Mouse (Mus musculus) WW6 (cell line): ENCODE data around the gene Ccdc110.

Experiments
- DNase-seq: peaks from one replicate; pipeline ENCODE4 v3.0.0-alpha.2; 2013; ENCODE audit warnings: low read depth, low spot score

The Ccdc110 gene

GRCm38 (mm10) chr8:45934582-45935014 lies at the start of gene Ccdc110:
Gene Ccdc110 (plus strand): TSS chr8:45934619.
- peak; percentile 53 for DNase-seq

- peak; percentile 45 for DNase-seq
Measured at GRCm38 (mm10) chr8:45885202-45885685, 49.2 kb upstream of the Ccdc110 start, which contains the start of gene Pdlim3. Gene Pdlim3 (plus strand): TSS chr8:45885461.

DNA sequence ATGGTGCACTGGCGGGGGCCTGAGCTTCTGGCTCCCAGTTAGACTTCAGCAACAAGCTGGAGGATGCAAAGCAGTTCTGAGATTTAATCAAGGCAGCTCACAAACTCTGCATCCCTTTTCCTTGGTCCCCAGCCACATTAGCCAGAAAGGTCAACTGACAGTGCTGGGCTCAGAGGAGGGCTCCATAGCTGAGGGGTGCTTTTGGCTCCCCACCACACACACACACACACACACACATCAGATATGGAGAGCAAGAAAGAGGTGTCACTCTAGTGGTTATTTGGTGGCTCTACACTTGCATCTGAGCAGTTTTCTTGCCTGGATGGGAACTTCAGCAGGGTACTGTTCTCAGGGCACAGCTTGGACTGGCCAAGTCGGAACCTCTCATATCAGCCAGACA lies 48.6 kb upstream of the Ccdc110 start:
- no peak for DNase-seq

DNA sequence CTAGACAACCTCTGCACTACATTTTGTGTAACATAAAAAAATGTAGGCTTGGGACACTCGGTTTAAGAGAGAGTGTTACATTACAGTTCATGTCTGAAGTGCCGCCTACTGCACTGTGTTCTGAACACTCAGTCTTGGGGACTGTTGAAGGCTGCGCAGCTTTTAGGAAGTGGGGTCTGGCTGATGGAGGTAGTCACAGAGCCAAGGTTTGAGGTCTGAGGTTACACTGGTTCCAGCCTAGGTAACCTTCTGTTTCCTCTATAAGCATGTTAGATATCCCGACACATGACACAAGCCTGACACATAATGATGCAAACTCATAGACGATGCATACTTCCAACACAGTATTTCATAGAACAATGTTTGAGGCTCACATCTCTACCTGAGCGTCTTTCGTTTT lies 44.7 kb upstream of the Ccdc110 start:
- no peak for DNase-seq

- no peak for DNase-seq
Measured at GRCm38 (mm10) chr8:45896590-45896989, 37.8 kb upstream of the Ccdc110 start.

DNA sequence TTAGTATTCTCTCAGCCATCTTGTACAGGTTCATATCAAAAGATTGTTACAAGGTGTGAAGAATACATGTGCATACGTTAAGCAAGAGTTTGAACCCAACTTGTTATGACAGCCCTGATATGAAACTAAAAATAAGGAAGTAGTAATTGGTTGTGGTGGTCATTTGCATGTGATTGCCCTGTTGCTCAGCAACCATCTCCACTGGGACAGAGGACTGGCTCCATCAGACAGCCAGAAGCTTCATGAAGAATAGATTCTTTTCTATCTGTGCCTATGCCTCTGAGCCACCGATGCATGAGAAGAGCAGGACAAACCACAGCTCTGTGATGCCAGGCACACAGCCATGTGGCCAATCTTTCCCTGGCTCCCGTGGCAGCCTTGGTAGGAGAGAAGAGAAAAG lies 34.6 kb upstream of the Ccdc110 start:
- no peak for DNase-seq

- DNase-seq, result no peak
Measured at GRCm38 (mm10) chr8:45901626-45902025, 32.8 kb upstream of the Ccdc110 start.

DNA sequence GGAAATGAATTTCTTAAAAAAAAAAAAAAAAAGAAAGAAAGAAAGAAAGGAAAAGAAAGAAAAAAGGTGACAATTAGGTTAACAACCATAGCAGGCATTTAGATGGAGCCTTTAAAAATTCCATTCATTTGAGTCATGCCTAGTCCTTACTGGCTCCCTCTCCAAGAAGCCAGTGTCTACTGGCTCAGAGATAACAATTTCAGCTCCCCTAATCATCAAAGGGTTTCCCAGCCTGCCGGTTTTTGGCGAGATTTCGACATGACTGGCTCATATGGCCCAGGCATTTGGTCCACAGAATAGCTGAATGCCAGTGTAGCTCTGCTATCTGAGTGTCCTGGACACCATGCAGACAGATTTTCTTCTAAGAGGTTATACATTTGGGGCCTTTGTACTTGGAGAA lies 30.8 kb upstream of the Ccdc110 start:
- DNase-seq, result no peak

GRCm38 (mm10) chr8:45905591-45906250 lies 28.7 kb upstream of the Ccdc110 start:
- no peak for DNase-seq

GRCm38 (mm10) chr8:45906251-45906619 lies 28.2 kb upstream of the Ccdc110 start:
- no peak for DNase-seq

GRCm38 (mm10) chr8:45913707-45914106 lies 20.7 kb upstream of the Ccdc110 start:
- DNase-seq, result no peak

DNA sequence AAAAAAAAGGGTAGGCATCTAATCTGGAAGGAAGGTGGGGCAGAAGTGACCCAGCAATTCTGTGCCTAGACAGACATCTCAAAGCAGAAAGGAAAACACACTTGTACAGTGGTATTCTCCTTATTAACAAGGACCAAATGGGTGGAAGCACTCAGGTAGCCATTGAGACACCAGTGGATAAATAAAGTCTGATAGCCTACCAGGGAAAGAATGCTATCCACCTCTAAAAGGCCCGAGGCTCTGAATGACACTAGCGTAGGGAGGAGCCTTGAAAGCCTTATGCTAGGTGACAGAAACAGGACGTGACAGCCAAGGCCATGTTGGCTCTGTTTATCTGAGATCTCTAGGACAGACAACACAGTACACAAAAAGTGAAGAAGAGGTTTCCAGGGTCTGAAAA lies 17.9 kb upstream of the Ccdc110 start:
- DNase-seq, result no peak

DNA sequence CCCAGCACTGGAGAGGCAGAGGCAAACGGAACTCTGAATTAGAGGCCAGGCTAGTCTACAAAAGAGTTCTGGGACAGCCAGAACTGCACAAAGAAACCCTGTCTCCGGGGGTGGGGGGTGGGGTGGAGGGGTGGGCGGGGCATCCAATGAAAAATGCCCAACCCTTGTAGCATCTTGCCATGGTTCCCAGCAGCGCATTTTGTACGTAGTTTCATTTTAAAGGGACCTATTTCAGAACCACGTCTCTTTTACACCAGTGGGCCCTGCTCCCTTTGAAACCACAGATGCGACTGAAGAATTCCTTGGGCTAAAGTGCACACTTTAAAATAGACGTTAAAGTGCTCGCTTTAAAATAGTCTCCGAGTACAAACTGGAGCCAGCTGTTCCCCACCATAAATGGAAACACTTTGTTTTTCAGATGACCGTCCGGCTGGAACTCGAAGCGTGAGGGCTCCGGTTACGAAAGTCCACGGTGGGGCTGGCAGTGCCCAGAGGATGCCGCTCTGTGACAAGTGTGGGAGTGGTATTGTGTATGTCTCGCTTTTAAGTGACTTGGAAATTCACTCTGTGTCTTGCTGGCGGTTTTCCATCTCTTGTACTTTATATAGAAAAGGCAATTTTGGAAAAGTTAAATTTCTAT lies 17.3 kb upstream of the Ccdc110 start:
- DNase-seq, result no peak

DNA sequence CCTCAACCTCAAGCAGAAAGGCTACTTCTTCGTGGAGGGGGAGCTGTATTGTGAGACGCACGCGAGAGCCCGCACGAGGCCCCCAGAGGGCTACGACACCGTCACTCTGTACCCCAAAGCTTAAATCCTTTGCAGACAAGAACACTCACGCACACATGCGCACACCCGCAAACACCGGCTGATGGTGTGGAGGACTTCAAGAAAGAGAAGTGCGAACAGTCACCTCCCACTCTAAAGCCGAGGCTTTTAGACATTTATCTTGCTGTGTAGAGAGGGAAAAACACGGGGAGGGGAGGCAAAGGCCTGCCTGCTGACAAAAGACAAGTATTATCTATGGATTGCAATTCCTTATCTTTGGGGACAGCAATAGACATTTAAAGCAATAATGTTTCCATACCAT lies 15.5 kb upstream of the Ccdc110 start:
- DNase-seq, result no peak

- no peak for DNase-seq
Measured at GRCm38 (mm10) chr8:45920392-45920791, 14.0 kb upstream of the Ccdc110 start.

GRCm38 (mm10) chr8:45922116-45922515 lies 12.3 kb upstream of the Ccdc110 start:
- no peak for DNase-seq

GRCm38 (mm10) chr8:45936986-45937385 lies 2.6 kb downstream of the Ccdc110 start:
- no peak for DNase-seq

GRCm38 (mm10) chr8:45946283-45946682 lies 11.9 kb downstream of the Ccdc110 start:
- DNase-seq, result no peak

DNA sequence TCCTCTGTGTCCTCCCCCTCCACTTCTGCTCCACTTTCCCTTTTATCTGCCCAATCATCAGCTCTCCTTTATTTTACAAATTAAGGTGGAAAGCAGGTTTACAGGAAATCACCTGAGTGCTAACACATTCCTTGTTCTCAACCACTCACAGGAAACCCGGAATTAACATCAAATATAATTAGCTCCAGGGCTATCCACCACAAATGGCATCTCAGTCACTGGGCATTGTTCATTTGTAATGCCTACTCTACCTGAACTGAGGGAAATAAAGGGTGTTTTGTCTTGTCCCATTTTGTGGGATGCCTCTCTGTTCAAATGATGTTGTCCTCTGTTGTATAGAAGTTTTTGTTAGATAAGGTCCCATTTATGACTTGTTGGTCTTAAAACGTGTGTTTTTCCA lies 16.2 kb downstream of the Ccdc110 start:
- DNase-seq, result peak; percentile 20

DNA sequence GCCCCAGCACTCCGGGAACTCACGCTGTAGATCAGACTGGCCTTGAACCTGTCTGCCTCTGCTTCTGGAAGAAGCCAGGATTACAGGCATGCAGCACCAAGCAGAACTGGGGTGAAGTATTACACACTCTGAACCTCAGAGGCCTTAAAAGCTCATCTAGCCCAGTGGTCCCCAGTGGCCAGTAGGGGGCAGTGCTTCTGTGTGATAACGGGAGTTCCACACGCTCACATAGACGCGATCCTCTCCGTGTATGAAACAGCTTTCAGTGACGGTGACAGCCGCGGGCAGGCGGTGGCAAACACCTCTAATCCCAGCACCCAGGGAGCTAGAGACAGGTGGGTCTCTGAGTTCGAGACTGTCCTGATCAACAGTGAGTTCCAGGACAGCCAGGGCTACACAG lies 36.5 kb downstream of the Ccdc110 start:
- no peak for DNase-seq

- no peak for DNase-seq
Measured at GRCm38 (mm10) chr8:45973988-45974505, 39.6 kb downstream of the Ccdc110 start.

GRCm38 (mm10) chr8:45975126-45975836 lies 40.9 kb downstream of the Ccdc110 start, which contains the start of the genes 1700029J07Rik and Ufsp2:
Gene 1700029J07Rik (minus strand): TSS chr8:45975252.
Gene Ufsp2 (plus strand): TSS chr8:45975528.
- peak; percentile 87 for DNase-seq
